Mouse (Mus musculus): ENCODE results near the gene Dexi.
A peak's percentile ranks its signal among the peaks of the same experiment; 100 is the strongest.

Dexi gene

GRCm38 (mm10) chr16:10540763-10541597 lies 1.9 kb downstream of the Dexi start:
- no peak for DNase-seq (ENCODE audit: low read depth)

- no peak for DNase-seq (ENCODE audit: low read depth)
Measured at GRCm38 (mm10) chr16:10536961-10537360, 5.9 kb downstream of the Dexi start.

GRCm38 (mm10) chr16:10536323-10536722 lies 6.5 kb downstream of the Dexi start:
- no peak for DNase-seq (ENCODE audit: low read depth)

GRCm38 (mm10) chr16:10534567-10534966 lies 8.3 kb downstream of the Dexi start:
- no peak for DNase-seq (ENCODE audit: low read depth)

GRCm38 (mm10) chr16:10533781-10534180 lies 9.1 kb downstream of the Dexi start:
- no peak for DNase-seq (ENCODE audit: low read depth)

GRCm38 (mm10) chr16:10530179-10530578 lies 12.7 kb downstream of the Dexi start:
- DNase-seq (ENCODE audit: low read depth): no peak

- no peak for DNase-seq (ENCODE audit: low read depth)
Measured at GRCm38 (mm10) chr16:10528382-10528781, 14.5 kb downstream of the Dexi start.

- DNase-seq (ENCODE audit: low read depth): no peak
Measured at GRCm38 (mm10) chr16:10527046-10527644, 15.7 kb downstream of the Dexi start.

GRCm38 (mm10) chr16:10525610-10525980 lies 17.3 kb downstream of the Dexi start:
- no peak for DNase-seq (ENCODE audit: low read depth)

GRCm38 (mm10) chr16:10524866-10525609 lies 17.8 kb downstream of the Dexi start:
- DNase-seq (ENCODE audit: low read depth): no peak

- DNase-seq (ENCODE audit: low read depth): no peak
Measured at GRCm38 (mm10) chr16:10523650-10524049, 19.2 kb downstream of the Dexi start.

GRCm38 (mm10) chr16:10522811-10523210 lies 20.0 kb downstream of the Dexi start:
- DNase-seq (ENCODE audit: low read depth): peak; percentile 89

GRCm38 (mm10) chr16:10520908-10521614 lies 21.8 kb downstream of the Dexi start:
- DNase-seq (ENCODE audit: low read depth): peak; percentile 94

GRCm38 (mm10) chr16:10518030-10518429 lies 24.8 kb downstream of the Dexi start:
- no peak for DNase-seq (ENCODE audit: low read depth)

- no peak for DNase-seq (ENCODE audit: low read depth)
Measured at GRCm38 (mm10) chr16:10515953-10516572, 26.8 kb downstream of the Dexi start.

- DNase-seq (ENCODE audit: low read depth): no peak
Measured at GRCm38 (mm10) chr16:10511134-10511520, 31.7 kb downstream of the Dexi start.

GRCm38 (mm10) chr16:10510477-10511133 lies 32.2 kb downstream of the Dexi start:
- peak; percentile 63 for DNase-seq (ENCODE audit: low read depth)

- no peak for DNase-seq (ENCODE audit: low read depth)
Measured at GRCm38 (mm10) chr16:10508691-10509090, 34.2 kb downstream of the Dexi start.

- no peak for DNase-seq (ENCODE audit: low read depth)
Measured at GRCm38 (mm10) chr16:10507445-10507844, 35.4 kb downstream of the Dexi start.

GRCm38 (mm10) chr16:10503058-10503457 lies 39.8 kb downstream of the Dexi start:
- no peak for DNase-seq (ENCODE audit: low read depth)

GRCm38 (mm10) chr16:10501865-10502264 lies 41.0 kb downstream of the Dexi start:
- peak; percentile 71 for DNase-seq (ENCODE audit: low read depth)

Measured in NIH3T3 (cell line).